Comparison of ENCODE assay signal across 21 mouse cellular contexts in the genomic region with DNA sequence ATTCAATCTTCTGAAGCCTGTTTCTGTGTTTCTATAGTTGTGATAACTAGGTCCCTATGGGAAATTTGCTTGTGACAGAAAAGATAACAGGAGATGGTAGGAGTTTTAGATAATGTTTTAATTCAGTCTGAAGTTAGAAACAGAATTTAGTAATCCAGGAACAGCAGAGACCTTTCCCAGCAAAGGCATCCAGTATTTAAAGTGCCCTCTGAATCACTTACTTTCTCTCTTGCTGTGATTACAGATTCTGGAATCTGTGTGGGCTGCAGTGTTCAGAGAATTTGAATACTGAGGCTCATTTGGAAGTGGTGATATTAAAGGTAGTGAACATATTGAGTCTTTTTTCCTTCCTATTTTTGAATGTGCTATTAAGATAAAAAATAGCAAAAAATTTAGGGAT.
"Had no signal": no experiment of that assay in that cellular context is flagged by ENCODE, and none has a peak within 500 bp of the region (broad histone marks: within the 10 kb centered on the region; RNA-seq: fewer than 3 reads in every experiment).

No protein-coding gene starts in this region.

- DNase-seq: gastrocnemius, postnatal 14 days; gastrocnemius, postnatal 36 days; heart, adult 18-20 months; heart, postnatal 10 days; heart, postnatal 4 days; kidney, adult 18-20 months; kidney, adult 8-10 months; kidney, postnatal 10 days; kidney, postnatal 25 days; kidney, postnatal 4 days; liver had no signal

- H3K4me1 ChIP-seq: heart, embryonic 10.5 days; heart, embryonic 12.5 days; hindbrain, embryonic 10.5 days; hindbrain, embryonic 12.5 days; intestine, embryonic 15.5 days had no signal

- H3K27ac ChIP-seq: heart, embryonic 10.5 days; hindbrain, embryonic 10.5 days; hindbrain, embryonic 12.5 days; hindbrain, embryonic 14.5 days; intestine, embryonic 15.5 days; layer of hippocampus, adult 2 months; left cerebral cortex, adult 2 months; limb, embryonic 10.5 days; limb, embryonic 12.5 days had no signal

- H3K4me3 ChIP-seq: heart, embryonic 10.5 days; heart, embryonic 12.5 days; hindbrain, embryonic 10.5 days; hindbrain, embryonic 12.5 days; intestine, embryonic 15.5 days; layer of hippocampus, adult 2 months; left cerebral cortex, adult 2 months; limb, embryonic 10.5 days; limb, embryonic 12.5 days had no signal
